Comparison of ENCODE assay signal across 13 mouse cellular contexts in genomic region chr2:145700237-145700985, GRCm38 (mm10). TPM values are rescaled to one million over a fixed set of nuclear protein-coding genes. Genes with fewer than 3 reads are reported as not detected.
DNase-seq lines count a peak whose midpoint lies in the region.
"Had no signal": no experiment of that assay in that cellular context is flagged by ENCODE, and none has a peak within 500 bp of the region (broad histone marks: within the 10 kb centered on the region; RNA-seq: fewer than 3 reads in every experiment).

No protein-coding gene starts in this region.

- intact Hi-C loops in heart, postnatal 14 days (cut with DNase I), result no loop called here

- no peaks in the 10 kb centered on the region for H3K36me3 ChIP-seq in heart, embryonic 10.5 days
- H3K36me3 ChIP-seq: embryonic facial prominence, embryonic 13.5 days; heart, embryonic 15.5 days; hindbrain, embryonic 12.5 days; midbrain, embryonic 10.5 days had no signal

- WGBS in heart, embryonic 10.5 days, result 72% methylated on average over 8 of the region's 8 CpGs

- H3K27ac ChIP-seq in heart, embryonic 10.5 days, result no peak overlapping the region
- H3K27ac ChIP-seq: embryonic facial prominence, embryonic 13.5 days; heart, embryonic 15.5 days; hindbrain, embryonic 12.5 days; midbrain, embryonic 10.5 days had no signal

- no peaks in the 10 kb centered on the region for H3K9me3 ChIP-seq in heart, embryonic 10.5 days
- H3K9me3 ChIP-seq: embryonic facial prominence, embryonic 13.5 days; heart, embryonic 15.5 days; hindbrain, embryonic 12.5 days; midbrain, embryonic 10.5 days had no signal

- H3K4me1 ChIP-seq in heart, embryonic 10.5 days, result no peaks in the 10 kb centered on the region; the same call in 1 of the 2 replicates
- H3K4me1 ChIP-seq: midbrain, embryonic 10.5 days had no signal

- H3K4me3 ChIP-seq in heart, embryonic 10.5 days, result no peak overlapping the region
- H3K4me3 ChIP-seq: embryonic facial prominence, embryonic 13.5 days; heart, embryonic 15.5 days; hindbrain, embryonic 12.5 days; midbrain, embryonic 10.5 days had no signal

- H3K27me3 ChIP-seq in heart, embryonic 10.5 days (ENCODE audit: insufficient read depth, poor library complexity, severe bottlenecking), result no peaks in the 10 kb centered on the region
- H3K27me3 ChIP-seq: embryonic facial prominence, embryonic 13.5 days; heart, embryonic 15.5 days; hindbrain, embryonic 12.5 days had no signal

- peak; percentile 63 for DNase-seq in heart, embryonic 10.5 days (ENCODE audit: low spot score)
- DNase-seq in heart, postnatal 14 days, result no peak
- DNase-seq in retina, postnatal 1 day, result peak; percentile 8
- DNase-seq in retina, embryonic 14.5 days (ENCODE audit: low spot score), result no peak
- peak; percentile 51 for DNase-seq in gonadal fat pad, adult 2 months (ENCODE audit: low read depth)
- DNase-seq in natural killer cell, adult 2 months (ENCODE audit: low spot score in 2 of 2), result no peak
- no peak for DNase-seq in adrenal gland, postnatal 10 days
- DNase-seq: spleen, adult 18-20 months had no signal

RNA-seq across cellular contexts. Expression of gene Rin2, which starts 25.4 kb away (rescaled TPM):
- 15.5 and 17.3 TPM in 2 replicates for polyA plus RNA-seq in heart, embryonic 10.5 days (2016; fragmentation: Nextera tagmentation; extraction: Ambion mirVana)
- total RNA-seq in heart, postnatal 14 days (2021), result 10 to 100 TPM; 18.3 to 22.6 TPM
- 17.4 and 19.2 TPM in 2 replicates for polyA plus RNA-seq in gonadal fat pad, adult 2 months (2012; rRNA removed)
- total RNA-seq in adrenal gland, postnatal 10 days (2021), result 10 to 100 TPM; 24.6 to 32.2 TPM
- total RNA-seq: MEL had no signal

Comparison
In these comparisons a context has a peak if more than half of its experiments do, and no peak if none do; other contexts are left out.
1. DNase-seq: peak in heart, embryonic 10.5 days (single experiment), retina, postnatal 1 day (single experiment) and gonadal fat pad, adult 2 months (single experiment); none in heart, postnatal 14 days (0 of 2), retina, embryonic 14.5 days (single experiment), natural killer cell, adult 2 months (0 of 2) and adrenal gland, postnatal 10 days (single experiment).